13 mouse cellular contexts compared by ENCODE assay signal in the genomic region with DNA sequence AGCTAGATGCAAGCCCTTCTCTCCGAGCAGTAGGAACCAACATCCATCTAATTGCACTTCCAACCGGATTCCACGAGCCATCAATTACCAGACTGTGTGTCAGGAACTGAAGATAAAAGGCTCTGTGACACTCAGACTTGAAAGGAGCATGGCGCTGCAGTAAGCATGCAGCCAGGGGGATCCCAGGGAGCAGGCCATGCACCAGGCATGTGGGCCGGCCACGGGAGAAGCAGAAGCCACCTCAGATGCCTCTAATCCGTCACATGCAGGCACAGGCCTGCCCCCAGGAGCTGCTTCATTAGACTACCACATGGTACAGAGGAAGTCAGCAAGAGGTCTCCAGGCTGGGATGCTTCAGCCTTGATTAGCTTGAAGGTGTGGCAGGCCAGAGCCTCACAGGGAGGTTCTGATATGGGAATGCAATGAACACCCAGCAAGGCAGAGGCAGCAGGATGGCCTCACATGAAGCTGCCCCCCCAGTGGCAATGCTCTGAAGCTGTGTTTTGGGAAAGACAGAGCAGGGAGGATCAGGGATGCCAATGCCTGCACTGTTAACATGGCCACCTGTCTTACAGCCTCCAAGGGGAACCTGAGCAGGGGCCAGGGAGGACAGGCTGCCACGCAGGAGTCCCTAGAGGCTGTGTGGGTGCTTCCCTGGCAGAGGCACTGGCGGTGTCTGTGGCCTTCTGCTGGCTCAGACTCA. TPM values are rescaled to one million over a fixed set of nuclear protein-coding genes. Genes with fewer than 3 reads are reported as not detected.
DNase-seq lines count a peak whose midpoint lies in the region; ATAC-seq lines count a peak whose summit lies in the region.
"Had no signal": no experiment of that assay in that cellular context is flagged by ENCODE, and none has a peak within 500 bp of the region (broad histone marks: within the 10 kb centered on the region; RNA-seq: fewer than 3 reads in every experiment).

No protein-coding gene starts in this region.

- 0 out of 2 replicates have a peak overlapping the region, but pooled peaks have one; percentile 36 for H3K27ac ChIP-seq in forebrain, embryonic 14.5 days (ENCODE audit: low read depth, low read length)
- H3K27ac ChIP-seq in forebrain, embryonic 15.5 days (replicated peaks): no peak overlapping the region
- H3K27ac ChIP-seq in midbrain, embryonic 13.5 days: peak overlapping the region; percentile 74
- no peak overlapping the region for H3K27ac ChIP-seq in midbrain, embryonic 11.5 days (ENCODE audit: low read depth, low read length)
- H3K27ac ChIP-seq in limb, embryonic 10.5 days: 0 out of 2 replicates have a peak overlapping the region, but pooled peaks have one; percentile 6
- H3K27ac ChIP-seq: heart, adult 2 months; heart, embryonic 15.5 days had no signal

- 0 out of 2 replicates have a peak, but pooled peaks cover 3% of the 10 kb centered on the region for H3K4me1 ChIP-seq in forebrain, embryonic 14.5 days (ENCODE audit: control insufficient read depth, insufficient read depth, low read length)
- H3K4me1 ChIP-seq in forebrain, embryonic 15.5 days: peaks cover 18% of the 10 kb centered on the region
- peaks cover 36% of the 10 kb centered on the region for H3K4me1 ChIP-seq in midbrain, embryonic 13.5 days (replicated peaks)
- peaks cover 3% of the 10 kb centered on the region for H3K4me1 ChIP-seq in midbrain, embryonic 11.5 days (ENCODE audit: control insufficient read depth, insufficient read depth, low read length)
- H3K4me1 ChIP-seq in limb, embryonic 10.5 days: peaks cover 20% of the 10 kb centered on the region
- H3K4me1 ChIP-seq: heart, embryonic 15.5 days had no signal

- 58% methylated on average over 9 of the region's 9 CpGs for WGBS in forebrain, embryonic 14.5 days
- WGBS in forebrain, embryonic 15.5 days: 53% methylated on average over 9 of the region's 9 CpGs
- 50% methylated on average over 9 of the region's 9 CpGs for WGBS in midbrain, embryonic 13.5 days
- WGBS in midbrain, embryonic 11.5 days: 77% methylated on average over 9 of the region's 9 CpGs
- 27% methylated on average over 9 of the region's 9 CpGs for WGBS in limb, embryonic 10.5 days

- H3K9me3 ChIP-seq in forebrain, embryonic 14.5 days (replicated peaks; ENCODE audit: control insufficient read depth, low read length): no peaks in the 10 kb centered on the region
- H3K9me3 ChIP-seq in forebrain, embryonic 15.5 days: no peaks in the 10 kb centered on the region
- H3K9me3 ChIP-seq in midbrain, embryonic 13.5 days: no peaks in the 10 kb centered on the region
- no peaks in the 10 kb centered on the region for H3K9me3 ChIP-seq in midbrain, embryonic 11.5 days (ENCODE audit: control insufficient read depth, low read length)
- no peaks in the 10 kb centered on the region for H3K9me3 ChIP-seq in limb, embryonic 10.5 days (replicated peaks)
- H3K9me3 ChIP-seq: heart, embryonic 15.5 days had no signal

- H3K9ac ChIP-seq in forebrain, embryonic 14.5 days (ENCODE audit: low read length): no peak overlapping the region
- H3K9ac ChIP-seq in forebrain, embryonic 15.5 days (replicated peaks): no peak overlapping the region
- H3K9ac ChIP-seq in midbrain, embryonic 13.5 days (replicated peaks): peak overlapping the region; percentile 32
- no peak overlapping the region for H3K9ac ChIP-seq in midbrain, embryonic 11.5 days (ENCODE audit: low read length)
- H3K9ac ChIP-seq: heart, embryonic 15.5 days had no signal

- no peak for DNase-seq in forebrain, embryonic 14.5 days (ENCODE audit: low spot score)
- DNase-seq in midbrain, embryonic 11.5 days (ENCODE audit: low spot score, missing footprints): no peak
- no peak for DNase-seq in limb, embryonic 10.5 days (ENCODE audit: low spot score)
- DNase-seq in adrenal gland, adult 2 months: no peak
- DNase-seq in ovary, postnatal 14 days (ENCODE audit: low spot score): no peak
- DNase-seq: heart, adult 2 months had no signal

- H3K27me3 ChIP-seq in forebrain, embryonic 14.5 days (replicated peaks; ENCODE audit: control insufficient read depth, insufficient read depth, low read length): no peaks in the 10 kb centered on the region
- no peaks in the 10 kb centered on the region for H3K27me3 ChIP-seq in forebrain, embryonic 15.5 days
- H3K27me3 ChIP-seq in midbrain, embryonic 13.5 days: peaks cover 58% of the 10 kb centered on the region
- peaks cover 20% of the 10 kb centered on the region for H3K27me3 ChIP-seq in midbrain, embryonic 11.5 days (ENCODE audit: control insufficient read depth, insufficient read depth, low read length)
- H3K27me3 ChIP-seq in limb, embryonic 10.5 days (ENCODE audit: low read depth, poor library complexity, severe bottlenecking): peaks cover 35% of the 10 kb centered on the region
- H3K27me3 ChIP-seq: Patski had no signal

- H3K4me3 ChIP-seq in forebrain, embryonic 14.5 days (ENCODE audit: low read depth, low read length): no peak overlapping the region
- no peak overlapping the region for H3K4me3 ChIP-seq in forebrain, embryonic 15.5 days
- H3K4me3 ChIP-seq in midbrain, embryonic 13.5 days (replicated peaks): no peak overlapping the region
- H3K4me3 ChIP-seq in midbrain, embryonic 11.5 days (ENCODE audit: low read depth, low read length): no peak overlapping the region
- H3K4me3 ChIP-seq in limb, embryonic 10.5 days: no peak overlapping the region
- H3K4me3 ChIP-seq: heart, adult 2 months; heart, embryonic 15.5 days had no signal

- no peaks in the 10 kb centered on the region for H3K36me3 ChIP-seq in forebrain, embryonic 14.5 days (ENCODE audit: control insufficient read depth, insufficient read depth, low read length)
- H3K36me3 ChIP-seq in forebrain, embryonic 15.5 days: no peaks in the 10 kb centered on the region
- H3K36me3 ChIP-seq in midbrain, embryonic 13.5 days: peaks cover 10% of the 10 kb centered on the region; the same call in 1 of the 2 replicates
- no peaks in the 10 kb centered on the region for H3K36me3 ChIP-seq in midbrain, embryonic 11.5 days (ENCODE audit: control insufficient read depth, insufficient read depth, low read length)
- H3K36me3 ChIP-seq in limb, embryonic 10.5 days: peaks cover 21% of the 10 kb centered on the region

- no peak overlapping the region for H3K4me2 ChIP-seq in forebrain, embryonic 14.5 days (ENCODE audit: low read length)
- no peak overlapping the region for H3K4me2 ChIP-seq in forebrain, embryonic 15.5 days (replicated peaks)
- H3K4me2 ChIP-seq in midbrain, embryonic 13.5 days (replicated peaks): no peak overlapping the region
- H3K4me2 ChIP-seq in midbrain, embryonic 11.5 days: no peak overlapping the region
- H3K4me2 ChIP-seq: heart, embryonic 15.5 days had no signal

- 0 out of 2 replicates have a peak, but pooled peaks have one; percentile 26 for ATAC-seq in forebrain, embryonic 14.5 days
- ATAC-seq in forebrain, embryonic 15.5 days (replicated peaks): no peak
- ATAC-seq in midbrain, embryonic 13.5 days: peak; percentile 48
- no peak for ATAC-seq in midbrain, embryonic 11.5 days (ENCODE audit: low FRiP score)
- ATAC-seq: activated CD4-positive, CD25-positive, alpha-beta regulatory T cell, adult 4 months; Patski had no signal

RNA-seq across cellular contexts. Expression of a gene that starts 25.5 kb away (rescaled TPM):
- polyA plus RNA-seq in forebrain, embryonic 14.5 days (2014; fragmentation: Nextera tagmentation; extraction: Ambion mirVana): 1.9 and 3.1 TPM in 2 replicates
- polyA plus RNA-seq in forebrain, embryonic 15.5 days (2015; fragmentation: Nextera tagmentation; extraction: Ambion mirVana): 4.6 and 5.1 TPM in 2 replicates
- 11.4 and 16.0 TPM in 2 replicates for polyA plus RNA-seq in midbrain, embryonic 13.5 days (2015; fragmentation: Nextera tagmentation; extraction: Ambion mirVana)
- polyA plus RNA-seq in midbrain, embryonic 11.5 days (2014; fragmentation: Nextera tagmentation; extraction: Ambion mirVana): 4.1 and 5.0 TPM in 2 replicates
- polyA plus RNA-seq in limb, embryonic 10.5 days (2016; fragmentation: Nextera tagmentation; extraction: Ambion mirVana): 0.29 and 0.55 TPM in 2 replicates
- under 1 TPM; 0.12 to 0.55 TPM for total RNA-seq in adrenal gland, adult 2 months (2021)
- polyA plus RNA-seq in adrenal gland, adult 2 months (2012; rRNA removed): 0.48 and 0.49 TPM in 2 replicates
- total RNA-seq: gastrocnemius, postnatal 14 days; heart, adult 2 months; hematopoietic stem cell, adult 5-6 weeks had no signal
- polyA plus RNA-seq: activated CD4-positive, CD25-positive, alpha-beta regulatory T cell, adult 4 months; Patski had no signal

Comparison
In these comparisons a context has a peak if more than half of its experiments do, and no peak if none do; other contexts are left out.
1. ATAC-seq: peak in forebrain, embryonic 14.5 days (single experiment) and midbrain, embryonic 13.5 days (single experiment); none in forebrain, embryonic 15.5 days (single experiment) and midbrain, embryonic 11.5 days (single experiment).
2. H3K27ac ChIP-seq: peak in forebrain, embryonic 14.5 days (single experiment), midbrain, embryonic 13.5 days (single experiment) and limb, embryonic 10.5 days (single experiment); none in forebrain, embryonic 15.5 days (single experiment) and midbrain, embryonic 11.5 days (single experiment).